Mouse (Mus musculus): ENCODE data around the gene Gm4779.

- TF ChIP-seq CTCF (IDR thresholded peaks at IDR 0.05) (no peak), EP300 (IDR thresholded peaks at IDR 0.05) (no peak)
Observed at GRCm38 (mm10) chrX:101770307-101770706, 23.9 kb downstream of the Gm4779 start.
